Mouse (Mus musculus) megakaryocyte, embryonic 14.5 days (primary cell): ENCODE measurements at regions not wholly inside any gene's neighbourhood (a gene's known extent, or its start where the extent isn't known, plus 50 kb on each side); places are given as distances from the start of the nearest gene placed in this dataset.

Experiments
- H3K27me3 ChIP-seq: replicated peaks from 2 replicates; pipeline ENCODE3; 2012; ENCODE audit warnings: inconsistent platforms
- H3K36me3 ChIP-seq: replicated peaks from 2 replicates; pipeline ENCODE3; 2012; ENCODE audit warnings: low read length, inconsistent platforms, mixed read lengths
- H3K4me1 ChIP-seq: 2 replicates; pipeline ENCODE4 v1.6.1; 2012; ENCODE audit warnings: inconsistent platforms
- H3K4me3 ChIP-seq: replicated peaks from 2 replicates; pipeline ENCODE3; 2012; ENCODE audit warnings: moderate library complexity, mild to moderate bottlenecking, inconsistent platforms
- H3K9me3 ChIP-seq: 2 replicates; pipeline ENCODE4 v1.6.1; 2012; ENCODE audit warnings: inconsistent platforms
- FLI1 ChIP-seq: IDR thresholded peaks from 2 replicates; pipeline ENCODE4 v1.6.1; 2012; ENCODE audit warnings: low read length, inconsistent platforms, mixed read lengths
- GATA1 ChIP-seq: IDR thresholded peaks from 3 replicates; pipeline ENCODE4 v1.6.1; 2012; ENCODE audit warnings: mixed read lengths, low read length, inconsistent platforms, borderline replicate concordance

DNA sequence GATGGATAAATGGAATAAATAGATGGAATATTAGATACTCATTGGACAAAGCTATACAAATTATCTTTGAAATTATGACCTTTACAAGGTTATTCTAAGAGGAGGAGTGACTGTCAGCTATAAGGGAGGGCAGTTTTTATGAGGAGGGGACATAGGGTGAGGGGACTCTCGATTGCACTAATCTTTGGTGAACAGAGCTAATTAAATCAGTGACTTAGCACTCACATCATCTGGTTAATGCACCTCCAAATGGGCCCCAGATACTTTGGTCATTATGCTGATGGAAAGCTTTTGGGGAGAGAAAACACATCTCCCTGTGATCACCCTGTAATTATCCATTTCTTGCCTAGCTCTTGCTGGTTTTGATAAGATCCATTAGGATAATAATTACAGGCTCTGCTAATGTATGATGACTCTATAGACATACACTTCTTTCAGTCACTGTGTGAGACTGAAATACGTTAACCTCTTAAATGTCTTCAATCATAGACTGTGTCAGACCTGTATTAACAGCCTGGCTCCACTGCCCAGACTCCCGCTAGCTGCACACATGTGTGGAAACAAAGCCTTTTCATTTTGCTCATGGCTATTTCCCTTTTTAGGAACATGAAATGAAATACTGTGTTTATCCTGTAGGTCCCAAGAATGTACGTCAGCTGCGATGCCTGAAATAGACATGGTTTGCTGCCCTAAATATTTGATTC is 229.2 kb upstream of the Trib2 start:
- Histone ChIP-seq H3K36me3 (no peaks in the 10 kb centered on the region), H3K4me1 (peaks cover 45% of the 10 kb centered on the region), H3K9me3 (no peaks in the 10 kb centered on the region), H3K27me3 (no peaks in the 10 kb centered on the region), H3K4me3 (no peak overlapping the region)
- TF ChIP-seq FLI1 (no peak), GATA1 (no peak)

DNA sequence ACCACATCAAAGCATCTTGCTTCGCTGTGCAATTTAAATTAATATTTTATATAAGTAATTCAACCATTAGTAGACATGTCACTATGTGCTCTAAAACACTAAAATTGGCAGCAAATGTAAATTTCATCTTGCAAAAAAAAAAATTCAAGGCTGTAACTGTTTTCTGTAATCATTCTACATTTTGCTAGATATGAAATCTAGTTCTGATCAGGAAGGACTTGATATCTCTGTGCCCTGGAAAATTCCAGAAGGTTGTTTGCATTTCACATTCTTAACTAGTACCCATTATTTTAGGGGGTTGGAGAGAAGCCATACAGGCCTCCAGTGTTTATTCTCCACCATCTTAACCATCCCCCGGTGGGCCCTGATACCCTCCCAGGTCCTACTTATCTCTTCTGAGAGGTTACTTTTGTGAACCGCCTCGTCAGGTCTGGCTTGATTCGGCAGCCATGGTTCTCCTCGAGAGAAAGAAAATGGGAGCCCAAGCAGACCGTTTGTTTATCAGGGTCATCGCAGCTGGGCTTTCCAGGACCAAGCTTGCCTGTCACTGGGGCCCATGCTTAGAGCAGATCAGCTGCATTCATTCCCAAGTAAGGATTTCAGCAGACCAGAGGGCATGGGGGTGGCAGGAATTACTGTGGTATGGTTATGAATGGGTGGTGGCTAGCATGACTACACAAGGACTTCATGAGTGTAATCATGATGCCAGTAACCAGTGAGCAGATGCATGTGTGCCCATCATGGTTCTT is 226.9 kb upstream of the Trib2 start:
- H3K4me1 ChIP-seq, result peaks cover 45% of the 10 kb centered on the region
- H3K9me3 ChIP-seq, result no peaks in the 10 kb centered on the region
- H3K27me3 ChIP-seq, result no peaks in the 10 kb centered on the region
- TF ChIP-seq FLI1, result no peak
- no peak for TF ChIP-seq GATA1
- peak overlapping the region; percentile 59 for H3K4me3 ChIP-seq
- H3K36me3 ChIP-seq, result no peaks in the 10 kb centered on the region

DNA sequence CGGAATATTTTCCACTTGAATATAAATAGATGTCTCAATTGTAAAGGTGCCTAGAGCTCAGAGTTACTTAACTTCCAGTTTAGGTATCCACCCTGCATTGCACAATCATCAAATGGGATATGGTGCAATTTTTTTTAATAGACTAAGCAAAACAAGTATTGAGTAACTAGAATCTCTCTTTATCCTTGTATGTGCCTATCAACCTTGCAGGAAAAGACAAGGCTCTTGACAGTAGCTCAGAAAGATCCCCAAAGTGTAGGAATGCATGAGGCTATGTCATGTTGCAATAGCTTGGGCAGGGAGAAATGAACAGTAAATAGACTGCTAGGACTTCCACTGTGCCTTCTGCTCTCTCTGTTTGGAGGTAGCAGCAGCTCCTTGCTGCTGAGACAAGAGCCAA is 225.6 kb upstream of the Trib2 start:
- no peak overlapping the region for H3K4me3 ChIP-seq
- TF ChIP-seq FLI1, result no peak
- TF ChIP-seq GATA1, result no peak
- no peaks in the 10 kb centered on the region for H3K9me3 ChIP-seq
- H3K4me1 ChIP-seq, result peaks cover 38% of the 10 kb centered on the region
- no peaks in the 10 kb centered on the region for H3K27me3 ChIP-seq
- H3K36me3 ChIP-seq, result no peaks in the 10 kb centered on the region

DNA sequence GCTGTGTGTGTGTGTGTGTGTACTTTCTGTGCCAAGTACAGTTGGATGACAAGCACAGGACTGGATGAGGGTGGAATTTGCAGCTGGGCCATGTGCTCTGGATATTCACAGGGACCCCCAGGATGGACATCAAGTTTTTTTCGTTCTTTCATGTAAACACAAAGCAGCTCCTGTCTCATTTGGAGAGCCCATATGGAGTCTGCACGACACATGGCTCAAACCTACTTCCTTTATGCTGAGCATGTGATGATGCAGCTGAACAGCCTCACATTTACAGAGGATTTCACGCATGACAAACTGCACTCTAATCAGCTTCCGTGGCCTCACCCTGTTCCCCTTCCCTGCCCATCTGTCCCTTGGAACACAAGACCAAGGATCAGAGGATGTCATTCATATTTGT is 224.4 kb upstream of the Trib2 start:
- H3K4me3 ChIP-seq, result no peak overlapping the region
- H3K27me3 ChIP-seq, result no peaks in the 10 kb centered on the region
- no peaks in the 10 kb centered on the region for H3K36me3 ChIP-seq
- H3K4me1 ChIP-seq, result peaks cover 31% of the 10 kb centered on the region
- no peaks in the 10 kb centered on the region for H3K9me3 ChIP-seq
- TF ChIP-seq GATA1 (no peak), FLI1 (no peak)

DNA sequence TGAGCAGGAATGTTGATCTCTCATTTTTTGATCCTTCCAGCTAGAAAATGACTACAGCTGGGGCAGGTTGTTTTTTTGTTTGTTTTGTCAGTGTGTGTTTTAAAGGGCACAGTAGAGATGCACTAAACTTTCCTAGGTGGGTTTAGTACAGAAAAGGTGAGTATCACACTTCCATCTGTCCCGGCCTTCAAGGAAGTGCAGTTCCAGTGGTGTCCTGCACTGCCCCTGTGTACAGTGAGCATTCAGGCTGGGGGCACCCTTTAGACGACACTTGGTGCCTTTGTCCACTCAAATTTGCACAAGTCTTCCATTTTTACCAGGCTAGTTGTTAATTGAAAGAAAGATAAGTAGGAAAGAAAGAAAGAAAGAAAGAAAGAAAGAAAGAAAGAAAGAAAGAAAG is 218.8 kb upstream of the Trib2 start:
- peaks cover 24% of the 10 kb centered on the region for H3K4me1 ChIP-seq
- no peak overlapping the region for H3K4me3 ChIP-seq
- no peaks in the 10 kb centered on the region for H3K36me3 ChIP-seq
- H3K27me3 ChIP-seq, result no peaks in the 10 kb centered on the region
- H3K9me3 ChIP-seq, result no peaks in the 10 kb centered on the region
- TF ChIP-seq FLI1 (no peak), GATA1 (no peak)

DNA sequence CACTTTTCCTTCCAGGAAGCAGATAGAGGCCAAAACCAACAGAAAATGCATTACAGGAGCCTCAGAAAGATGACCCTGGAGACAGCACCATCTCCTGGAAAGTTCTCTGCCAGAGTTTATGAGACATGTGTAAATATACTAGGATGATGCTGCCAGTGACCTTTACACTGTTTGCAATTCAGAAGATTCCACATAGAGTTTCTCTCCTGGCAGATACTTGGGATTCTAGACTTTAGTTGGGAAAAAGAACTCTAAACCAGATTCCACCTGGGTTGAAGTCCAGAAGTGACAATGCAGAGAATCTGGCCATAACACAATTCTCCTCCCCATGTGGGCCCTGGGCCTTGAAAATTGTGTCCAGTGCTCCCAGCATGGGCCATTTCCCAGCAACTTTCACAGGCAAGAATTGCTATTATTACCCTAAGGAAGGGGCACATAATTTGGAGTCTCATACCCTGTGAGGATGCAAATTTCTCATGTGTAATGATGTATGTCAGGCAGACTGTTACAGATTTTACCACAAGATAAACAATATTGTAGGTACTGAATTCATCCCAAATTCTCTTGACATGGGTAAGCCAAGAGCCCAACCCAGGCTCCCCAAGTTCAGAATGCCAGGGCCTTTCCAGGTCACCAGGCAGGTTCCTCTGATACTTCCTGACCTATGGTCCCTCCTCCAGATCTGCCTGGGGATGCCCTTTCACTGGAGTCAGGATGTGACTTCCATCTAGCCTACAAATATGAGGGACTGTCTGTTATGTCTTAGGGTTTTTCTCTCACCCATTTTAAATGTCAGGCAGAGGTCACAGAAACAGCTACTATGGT is 218.2 kb upstream of the Trib2 start:
- no peak for TF ChIP-seq GATA1
- TF ChIP-seq FLI1, result no peak
- Histone ChIP-seq H3K4me1 (peaks cover 24% of the 10 kb centered on the region), H3K27me3 (no peaks in the 10 kb centered on the region), H3K4me3 (no peak overlapping the region), H3K36me3 (no peaks in the 10 kb centered on the region), H3K9me3 (no peaks in the 10 kb centered on the region)

DNA sequence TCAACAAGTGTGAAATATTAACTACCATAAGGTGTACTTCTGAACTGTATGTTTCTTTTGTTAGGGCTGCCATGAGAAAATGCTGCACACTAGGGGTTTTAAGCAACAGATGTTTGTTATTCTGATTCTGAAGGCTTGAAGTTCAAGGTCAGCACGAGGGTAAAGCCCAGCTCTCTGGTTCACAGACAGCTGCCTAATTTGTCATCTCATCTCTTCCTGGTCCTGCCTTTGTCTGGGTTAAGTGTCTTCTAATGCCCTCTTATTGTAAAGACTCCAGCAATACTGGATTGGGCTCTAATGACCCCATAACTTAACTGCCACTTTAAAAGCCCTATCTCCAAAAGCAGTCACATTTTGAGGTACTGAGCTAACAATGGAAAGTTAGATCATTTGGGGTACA is 209.9 kb upstream of the Trib2 start:
- H3K27me3 ChIP-seq, result no peaks in the 10 kb centered on the region
- peaks cover 28% of the 10 kb centered on the region for H3K4me1 ChIP-seq
- no peak overlapping the region for H3K4me3 ChIP-seq
- no peaks in the 10 kb centered on the region for H3K9me3 ChIP-seq
- H3K36me3 ChIP-seq, result no peaks in the 10 kb centered on the region
- no peak for TF ChIP-seq GATA1
- TF ChIP-seq FLI1, result no peak

DNA sequence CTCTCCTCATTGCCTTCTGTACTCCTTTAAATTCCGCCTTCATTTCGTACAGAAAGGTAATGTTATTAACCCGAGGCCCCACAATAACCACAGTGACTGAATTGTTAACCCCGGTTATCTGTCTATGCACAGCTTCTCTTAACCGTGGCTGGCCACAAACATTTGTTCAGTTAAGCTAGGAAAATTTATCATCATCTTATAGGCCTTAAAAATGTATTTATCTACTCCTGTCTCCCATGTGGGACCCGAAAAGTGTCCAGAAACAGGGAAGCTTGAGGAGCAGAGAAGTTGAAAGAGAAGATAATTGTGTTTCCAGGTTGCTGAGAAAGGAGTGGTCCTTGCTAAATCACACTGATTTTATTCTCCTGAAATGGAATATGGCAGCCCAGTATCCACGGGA is 206.6 kb upstream of the Trib2 start:
- no peak overlapping the region for H3K4me3 ChIP-seq
- no peaks in the 10 kb centered on the region for H3K27me3 ChIP-seq
- no peaks in the 10 kb centered on the region for H3K9me3 ChIP-seq
- H3K4me1 ChIP-seq, result peaks cover 50% of the 10 kb centered on the region
- TF ChIP-seq FLI1 (no peak), GATA1 (no peak)
- H3K36me3 ChIP-seq, result no peaks in the 10 kb centered on the region

DNA sequence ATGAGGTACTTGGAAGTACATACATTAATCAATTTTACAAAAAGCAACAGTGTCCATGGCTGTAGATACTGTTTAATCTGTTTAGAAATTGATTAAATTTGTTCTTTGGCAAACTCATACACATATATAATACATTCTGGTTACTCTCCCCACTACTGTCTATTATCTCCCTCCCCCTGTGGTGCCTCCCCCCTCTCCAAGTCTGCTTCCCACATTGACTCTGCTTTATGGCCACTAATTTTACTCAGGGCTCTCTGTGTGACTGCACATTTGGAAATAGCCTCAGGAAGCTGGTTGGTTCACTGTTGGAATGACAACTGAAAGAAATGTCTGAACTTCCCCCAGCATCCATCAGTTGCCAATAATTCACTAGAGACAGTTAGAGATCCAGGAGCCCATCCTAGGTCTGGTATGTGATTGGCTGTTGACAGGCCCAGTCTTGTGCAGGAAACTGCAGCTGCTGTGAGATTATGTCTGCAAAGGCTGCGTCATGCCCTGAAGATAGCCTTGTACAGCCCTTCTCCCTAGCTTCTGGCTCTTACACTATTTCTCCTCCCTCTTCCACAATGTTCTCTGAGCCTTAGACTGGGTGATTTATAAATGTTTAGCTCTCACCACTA is 204.6 kb upstream of the Trib2 start:
- TF ChIP-seq GATA1, result peak; percentile 81; the same call in 1 of the 3 replicates
- no peak for TF ChIP-seq FLI1
- Histone ChIP-seq H3K4me3 (peak overlapping the region; percentile 70), H3K27me3 (no peaks in the 10 kb centered on the region), H3K9me3 (no peaks in the 10 kb centered on the region), H3K36me3 (no peaks in the 10 kb centered on the region), H3K4me1 (peaks cover 58% of the 10 kb centered on the region)
